Mouse (Mus musculus) heart, postnatal 36 days (tissue): Measurements from ENCODE around the gene Dcun1d2. TPM values are rescaled to one million over a fixed set of nuclear protein-coding genes. Genes with fewer than 3 reads are reported as not detected.

Experiments used
- DNase-seq, 2 experiments: peaks; one replicate each; pipeline ENCODE4 v3.0.0; 2021 to 2022
- intact Hi-C: fragments of 180-260 bp; cut with DNase I; formaldehyde crosslinking; loops from one replicate; pipeline ENCODE4 v1.15.1; 2025
- total RNA-seq, 2 experiments: library from RNA; stranded (reverse); gene quantifications; 2 replicates each; pipeline ENCODE4 v1.2.3; 2021

The Dcun1d2 gene
- total RNA-seq, 2 experiments from 2014 or later, result 49.1 to 58.1 TPM

DNA sequence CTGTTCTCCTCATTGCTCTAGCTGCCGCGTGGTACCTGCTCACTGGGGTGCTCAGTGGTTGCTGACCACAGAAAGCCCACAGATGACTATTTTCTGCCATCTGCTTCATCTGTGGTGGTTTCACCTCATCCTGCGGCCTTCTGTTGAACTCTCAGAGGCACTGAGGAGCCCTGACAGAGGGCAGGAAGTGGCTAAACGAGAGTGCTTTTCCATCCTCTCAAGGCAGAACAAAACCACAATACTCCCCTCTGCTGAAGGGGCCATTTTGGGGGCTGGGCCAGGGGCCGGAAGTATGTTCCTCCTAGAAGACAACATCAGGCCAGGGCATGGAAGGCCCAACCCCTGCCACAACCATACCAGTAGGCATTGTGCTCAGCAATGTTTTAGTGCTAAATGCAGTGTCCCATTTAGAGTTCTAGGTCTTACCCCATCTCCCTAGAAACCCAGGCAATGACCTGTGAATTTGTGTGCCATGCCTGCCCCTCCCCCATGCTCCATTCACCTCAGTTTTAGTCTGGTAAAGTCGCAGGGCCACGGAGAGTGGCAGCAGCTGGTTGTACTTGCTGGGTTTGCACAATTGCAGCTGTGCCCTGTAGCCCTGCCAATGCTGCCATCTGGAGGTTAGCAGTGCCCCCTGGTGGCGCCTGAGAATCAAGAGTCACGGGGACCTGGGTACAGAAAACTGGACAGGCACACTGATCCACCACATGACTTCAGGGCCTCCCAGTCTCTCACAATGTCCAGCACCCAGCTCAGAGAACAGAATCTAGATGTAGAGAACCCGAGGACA lies 74.3 kb downstream of the Dcun1d2 start:
- intact Hi-C loops, result loop anchor here (2.0 to 5.0 kb wide), 2 partner anchors 39 to 81 kb away; partner anchors contain the start of gene Adprhl1
- peak; percentile 86 to 89 for DNase-seq

DNA sequence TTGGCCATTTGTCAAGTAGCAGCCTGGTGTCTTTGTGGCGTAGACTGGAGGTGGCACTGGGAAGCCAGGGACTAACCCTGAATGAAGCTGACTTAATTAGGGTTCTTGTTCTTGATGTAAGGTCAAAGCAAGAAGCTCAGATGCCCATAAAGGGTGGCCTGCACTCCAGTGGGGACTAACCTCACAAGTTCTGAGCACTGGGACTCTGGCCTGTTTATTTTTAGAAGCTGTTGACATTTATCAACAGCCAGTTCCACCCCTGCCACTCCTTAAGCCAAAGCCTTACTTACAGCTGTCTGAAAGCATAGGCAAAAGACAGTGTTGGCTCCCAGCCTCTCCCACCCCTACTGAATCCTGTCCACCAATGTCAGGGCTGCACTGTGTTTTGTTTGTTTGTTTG lies 78.2 kb downstream of the Dcun1d2 start:
- no peak for DNase-seq
- intact Hi-C loops, result loop anchor here (5.0 kb wide), 1 partner anchor 43 kb away; the partner anchor contains the start of gene Adprhl1

DNA sequence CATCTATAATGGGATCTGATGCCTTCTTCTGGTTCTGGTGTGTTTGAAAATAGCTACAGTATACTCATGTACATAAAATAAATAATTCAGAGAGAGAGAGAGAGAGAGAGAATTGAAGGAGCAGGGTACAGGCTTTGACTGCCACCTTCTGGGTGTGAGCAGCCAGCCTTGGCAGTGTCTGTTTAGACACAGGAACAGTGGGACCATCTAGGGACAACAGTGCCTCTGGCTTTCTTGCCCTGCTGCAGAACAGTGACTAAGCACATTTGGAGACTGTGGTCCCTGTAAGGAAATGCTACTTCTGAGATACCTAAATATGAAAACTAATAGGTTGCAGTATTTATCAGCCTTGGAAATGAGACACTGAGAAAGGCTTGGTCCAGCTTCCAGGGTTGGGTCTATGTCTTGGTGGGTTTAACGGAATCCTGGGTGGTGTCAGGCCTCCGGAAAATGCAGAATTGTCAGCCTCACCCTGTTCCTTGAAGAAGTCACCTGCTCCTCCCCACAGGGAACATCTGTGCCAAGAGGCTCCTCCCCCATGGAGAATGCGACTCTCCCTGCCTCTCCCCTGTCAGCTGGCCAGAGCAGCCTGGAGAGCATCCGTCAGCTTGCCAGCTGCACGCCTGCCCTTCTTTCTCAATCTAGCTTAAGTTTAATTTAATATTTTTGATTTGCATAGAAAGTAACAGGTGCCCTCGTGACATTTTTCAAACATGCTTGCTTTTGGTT lies 79.1 kb downstream of the Dcun1d2 start:
- DNase-seq, result peak in 1 of 2 experiments; percentile 51
- intact Hi-C loops, result no loop called here

DNA sequence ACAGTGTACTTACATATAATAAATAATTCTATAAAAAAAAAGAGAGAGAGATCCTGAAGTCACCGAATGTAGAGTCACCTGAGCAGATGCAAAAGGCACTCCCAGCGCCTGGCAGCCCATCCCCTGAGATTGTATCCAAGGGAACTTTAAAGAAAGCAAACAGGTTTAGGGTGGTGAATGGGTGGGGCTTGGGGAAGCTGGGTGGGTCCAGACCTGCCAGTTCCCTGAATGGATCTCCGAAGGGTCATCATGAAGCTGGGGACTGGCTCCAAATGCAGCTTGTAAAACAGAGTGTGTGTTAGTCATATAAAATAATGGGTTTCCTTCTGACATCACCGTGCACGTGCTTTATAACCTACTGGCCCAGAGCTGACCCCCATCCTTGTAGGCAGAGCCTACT lies 81.6 kb downstream of the Dcun1d2 start:
- intact Hi-C loops, result no loop called here

More for the DNA sequence above, 81.6 kb downstream of the Dcun1d2 start:
- DNase-seq, result no peak

Other genes with a start within 250 kb of the Dcun1d2 start
- not detected for gene Proz, start 227.2 kb downstream of the Dcun1d2 start, total RNA-seq
- gene Pcid2, start 182.7 kb downstream of the Dcun1d2 start, total RNA-seq, result 10 to 100 TPM in 1 of 2 experiments, 1 to 10 TPM in 1; 7.5 to 11.0 TPM
- gene Cul4a, start 182.5 kb downstream of the Dcun1d2 start, total RNA-seq, result 10 to 100 TPM; 77.2 to 81.4 TPM
- 100 to 1,000 TPM; 403 to 406 TPM for gene Lamp1, start 129.0 kb downstream of the Dcun1d2 start, total RNA-seq
- gene Grtp1, start 87.5 kb downstream of the Dcun1d2 start, total RNA-seq, result 1 to 10 TPM; 4.8 to 4.9 TPM
- gene Adprhl1, start 34.0 kb downstream of the Dcun1d2 start, total RNA-seq, result 100 to 1,000 TPM; 573 to 582 TPM
- gene Tmco3, start 59 bp upstream of the Dcun1d2 start, total RNA-seq, result 10 to 100 TPM; 29.4 to 29.7 TPM
- gene Tfdp1, start 50.6 kb upstream of the Dcun1d2 start, total RNA-seq, result 10 to 100 TPM; 32.3 to 35.0 TPM
- not detected for gene Atp4b, start 108.7 kb upstream of the Dcun1d2 start, total RNA-seq
- gene Grk1, start 117.0 kb upstream of the Dcun1d2 start, total RNA-seq, result not detected
- gene Tmem255b, start 147.1 kb upstream of the Dcun1d2 start, total RNA-seq, result 1 to 10 TPM; 6.3 to 6.7 TPM
- gene Gas6, start 206.4 kb upstream of the Dcun1d2 start, total RNA-seq, result 100 to 1,000 TPM; 117 to 135 TPM